ENCODE assay signal across 8 mouse cellular contexts in genomic region chr5:140872532-140873038, GRCm38 (mm10). TPM values are rescaled to one million over a fixed set of nuclear protein-coding genes. Genes with fewer than 3 reads are reported as not detected.
DNase-seq lines count a peak whose midpoint lies in the region; ATAC-seq lines count a peak whose summit lies in the region.

No protein-coding gene starts in this region.

- H3K9ac ChIP-seq in heart, embryonic 14.5 days (ENCODE audit: low read length), result peak overlapping the region; percentile 58
- no peak overlapping the region for H3K9ac ChIP-seq in limb, embryonic 15.5 days

- H3K4me3 ChIP-seq in heart, embryonic 14.5 days (ENCODE audit: control insufficient read depth in 1 of 2, insufficient read depth in 1 of 2, low read depth in 1 of 2, low read length in 2 of 2), result 0 out of 4 replicates have a peak overlapping the region, but pooled peaks of 1 of the 2 experiments have one; percentile 14
- H3K4me3 ChIP-seq in limb, embryonic 15.5 days, result no peak overlapping the region

- DNase-seq in heart, adult 11 months, result no peak
- DNase-seq in neural tube, embryonic 10.5 days (ENCODE audit: extremely low spot score, low spot score), result peak; percentile 48
- no peak for DNase-seq in urinary bladder, postnatal 25 days (ENCODE audit: low spot score)
- DNase-seq in left cerebral cortex, postnatal 36 days (ENCODE audit: low spot score in 2 of 2), result no peak
- DNase-seq in gastrocnemius, postnatal 4 days (ENCODE audit: low spot score in 2 of 2), result no peak

- intact Hi-C loops in left cerebral cortex, postnatal 36 days (cut with DNase I), result loop anchor here (5.0 kb wide), 3 partner anchors 90 to 1445 kb away; no protein-coding TSS in a partner anchor

- peak overlapping the region; percentile 53 for H3K4me2 ChIP-seq in heart, embryonic 14.5 days (ENCODE audit: low read length)
- H3K4me2 ChIP-seq in limb, embryonic 15.5 days, result peak overlapping the region; percentile 30; the same call in 1 of the 2 replicates

- H3K4me1 ChIP-seq in heart, embryonic 14.5 days (ENCODE audit: control insufficient read depth in 2 of 2, insufficient read depth in 2 of 2, low read length in 2 of 2), result peaks cover 9 to 14% of the 10 kb centered on the region in 2 experiments
- H3K4me1 ChIP-seq in limb, embryonic 15.5 days, result peaks cover 32% of the 10 kb centered on the region

- no peaks in the 10 kb centered on the region; the same call in 1 of the 2 replicates for H3K27me3 ChIP-seq in heart, embryonic 14.5 days (ENCODE audit: control insufficient read depth, insufficient read depth, low read length)
- no peaks in the 10 kb centered on the region for H3K27me3 ChIP-seq in limb, embryonic 15.5 days

- H3K27ac ChIP-seq in heart, embryonic 14.5 days (replicated peaks in 1 of 2; ENCODE audit: control insufficient read depth in 1 of 2, insufficient read depth in 1 of 2, low read depth in 2 of 2, low read length in 2 of 2), result no peak overlapping the region
- peak overlapping the region; percentile 24; the same call in 1 of the 2 replicates for H3K27ac ChIP-seq in limb, embryonic 15.5 days

- peak; percentile 23; the same call in 1 of the 2 replicates for ATAC-seq in heart, embryonic 14.5 days (ENCODE audit: insufficient number of reproducible peaks, insufficient read depth, low FRiP score, low read depth)
- peak; percentile 74 for ATAC-seq in activated CD4-positive, CD25-positive, alpha-beta regulatory T cell, adult 4 months
- no peak for ATAC-seq in limb, embryonic 15.5 days (ENCODE audit: insufficient number of reproducible peaks, low FRiP score, low TSS enrichment, low read depth)

- H3K36me3 ChIP-seq in heart, embryonic 14.5 days (ENCODE audit: control insufficient read depth, insufficient read depth, low read length), result no peaks in the 10 kb centered on the region
- no peaks in the 10 kb centered on the region for H3K36me3 ChIP-seq in limb, embryonic 15.5 days

- no peaks in the 10 kb centered on the region for H3K9me3 ChIP-seq in heart, embryonic 14.5 days (ENCODE audit: control insufficient read depth, low read length)
- H3K9me3 ChIP-seq in limb, embryonic 15.5 days, result no peaks in the 10 kb centered on the region

- 19% methylated on average over 11 of the region's 11 CpGs for WGBS in heart, embryonic 14.5 days
- WGBS in limb, embryonic 15.5 days, result 4% methylated on average over 11 of the region's 11 CpGs

RNA-seq across cellular contexts. Expression of gene Gna12, which starts 42.4 kb away (rescaled TPM):
- polyA plus RNA-seq in heart, embryonic 14.5 days (2014; fragmentation: Nextera tagmentation; extraction: Ambion mirVana), result 46.4 and 53.8 TPM in 2 replicates
- 1 to 10 TPM; 3.9 to 4.6 TPM for polyA plus RNA-seq in activated CD4-positive, CD25-positive, alpha-beta regulatory T cell, adult 4 months (2017; shearing (Covaris generic))
- polyA plus RNA-seq in limb, embryonic 15.5 days (2015; fragmentation: Nextera tagmentation; extraction: Ambion mirVana), result 19.1 and 24.3 TPM in 2 replicates
- total RNA-seq in left cerebral cortex, postnatal 36 days (2021), result 10 to 100 TPM; 67.4 to 86.6 TPM
- 10 to 100 TPM; 52.0 to 55.5 TPM for total RNA-seq in gastrocnemius, postnatal 4 days (2021)
